Mouse (Mus musculus): Measurements from ENCODE around the gene Usp35. TPM values are rescaled to one million over a fixed set of nuclear protein-coding genes. Genes with fewer than 3 reads are reported as not detected.

Gene Usp35
- polyA plus RNA-seq, 1 experiment: 6.4 TPM

DNA sequence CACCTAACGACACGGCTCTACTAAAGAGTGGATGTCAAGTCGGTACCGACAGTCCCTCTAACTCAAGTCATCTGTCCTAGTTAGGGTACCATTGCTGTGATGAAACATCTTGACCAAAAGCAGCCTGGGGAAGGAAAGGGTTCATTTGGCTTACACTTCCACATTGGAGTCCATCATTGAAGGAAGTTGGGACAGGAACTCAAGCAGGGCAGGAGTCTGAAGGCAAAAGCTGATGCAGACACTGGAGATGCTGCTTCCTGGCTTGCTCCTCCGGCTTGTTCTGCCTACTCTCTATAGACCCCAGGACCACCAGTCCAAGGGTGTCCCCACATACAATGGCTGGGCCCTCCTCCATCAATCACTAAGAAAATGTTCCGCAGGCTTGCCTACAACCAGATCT, 16.2 kb downstream of the Usp35 start:
- H3K27ac ChIP-seq (ENCODE audit: control insufficient read depth, insufficient read depth, low read depth, low read length, poor library complexity): no peak overlapping the region
- no peaks in the 10 kb centered on the region; the same call in 1 of the 2 replicates for H3K4me1 ChIP-seq (ENCODE audit: control insufficient read depth, insufficient read depth, low read length)
- TF ChIP-seq POLR2A (IDR thresholded peaks at IDR 0.05; ENCODE audit: borderline replicate concordance, control insufficient read depth, low read depth, low read length): no peak
- TF ChIP-seq CTCF (IDR thresholded peaks at IDR 0.05; ENCODE audit: control insufficient read depth, insufficient read depth, low read length): no peak
- H3K4me3 ChIP-seq (replicated peaks; ENCODE audit: control insufficient read depth, low read depth, low read length): no peak overlapping the region
- WGBS: 79% methylated on average over 6 of the region's 6 CpGs

DNA sequence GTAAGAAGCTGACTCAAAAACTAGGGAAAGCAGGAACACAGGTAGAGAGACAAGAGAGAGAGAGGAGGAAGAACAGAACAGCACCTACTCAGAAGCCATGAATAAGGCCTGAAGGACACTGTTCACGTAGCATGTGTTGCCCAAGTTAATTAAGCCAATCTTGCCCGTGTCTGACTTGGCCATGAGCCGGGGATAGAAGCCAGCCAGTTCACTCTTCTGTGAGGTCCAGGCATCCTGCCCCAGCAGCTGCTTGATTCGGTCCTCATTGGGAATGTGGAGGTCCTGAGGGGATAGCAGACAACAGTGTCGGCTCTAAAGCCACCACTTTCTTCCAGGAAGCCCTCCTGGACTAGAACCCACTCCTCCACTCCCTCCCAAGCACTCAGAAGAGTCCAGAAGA, 17.2 kb downstream of the Usp35 start:
- Histone ChIP-seq H3K27ac (ENCODE audit: control insufficient read depth, insufficient read depth, low read depth, low read length, poor library complexity) (no peak overlapping the region), H3K4me3 (replicated peaks; ENCODE audit: control insufficient read depth, low read depth, low read length) (no peak overlapping the region), H3K4me1 (ENCODE audit: control insufficient read depth, insufficient read depth, low read length) (no peaks in the 10 kb centered on the region)
- no peak for TF ChIP-seq CTCF (IDR thresholded peaks at IDR 0.05; ENCODE audit: control insufficient read depth, insufficient read depth, low read length)
- no peak for TF ChIP-seq POLR2A (IDR thresholded peaks at IDR 0.05; ENCODE audit: borderline replicate concordance, control insufficient read depth, low read depth, low read length)
- whole genome bisulfite sequencing: 78% methylated on average over 5 of the region's 5 CpGs

DNA sequence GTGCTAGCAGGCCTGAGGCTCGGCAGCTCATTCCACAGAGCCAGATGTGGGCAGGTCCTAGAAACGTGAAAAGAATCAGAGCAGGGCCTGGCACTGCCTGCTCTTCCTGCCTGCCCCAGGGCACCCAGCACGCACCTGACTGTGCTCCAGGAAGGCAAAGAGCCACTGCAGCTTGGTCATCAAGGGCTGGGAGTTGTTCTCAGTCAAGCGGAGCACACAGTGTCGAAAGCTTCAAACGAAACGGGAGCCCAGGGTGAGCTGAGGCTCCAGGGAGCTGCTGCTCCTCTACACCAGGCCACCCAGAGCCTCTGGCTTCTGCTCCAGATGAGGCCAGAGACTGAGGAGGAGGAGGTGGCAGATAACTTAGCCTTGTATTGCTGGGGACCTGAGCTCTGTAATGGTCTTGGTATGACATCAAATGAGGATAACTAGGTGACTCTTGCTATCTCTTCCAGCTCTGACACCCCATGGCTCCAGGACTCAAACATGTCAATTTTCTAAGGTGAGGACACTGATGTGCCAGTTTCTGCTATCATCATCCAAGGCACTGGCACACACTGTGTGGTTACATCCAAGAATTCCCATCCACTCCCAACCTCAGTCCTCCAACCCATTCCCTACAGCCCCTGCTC, 18.3 kb downstream of the Usp35 start:
- TF ChIP-seq CTCF (IDR thresholded peaks at IDR 0.05; ENCODE audit: control insufficient read depth, insufficient read depth, low read length) (no peak), POLR2A (IDR thresholded peaks at IDR 0.05; ENCODE audit: borderline replicate concordance, control insufficient read depth, low read depth, low read length) (no peak)
- Histone ChIP-seq H3K4me3 (replicated peaks; ENCODE audit: control insufficient read depth, low read depth, low read length) (no peak overlapping the region), H3K4me1 (ENCODE audit: control insufficient read depth, insufficient read depth, low read length) (no peaks in the 10 kb centered on the region), H3K27ac (ENCODE audit: control insufficient read depth, insufficient read depth, low read depth, low read length, poor library complexity) (no peak overlapping the region)
- 64% methylated on average over 7 of the region's 7 CpGs for WGBS

DNA sequence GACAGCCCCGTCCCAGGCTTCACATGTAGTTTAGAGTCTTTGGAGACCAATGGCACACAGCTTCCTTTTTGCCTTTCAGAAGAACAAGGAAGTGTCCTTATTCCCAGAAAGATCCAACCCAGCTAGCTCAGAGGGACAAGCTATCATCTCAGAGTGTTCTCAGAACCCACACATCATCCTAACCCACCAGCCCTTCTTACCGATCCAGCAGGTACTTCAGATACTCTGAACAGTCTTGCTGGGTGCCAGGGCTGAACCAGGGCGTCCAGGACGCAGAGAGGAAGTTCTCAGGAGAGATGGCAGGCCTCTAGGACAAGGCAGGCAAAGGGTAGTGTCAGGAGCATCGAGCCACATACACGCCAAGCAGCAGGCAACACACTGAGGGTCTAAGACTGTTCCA, 19.0 kb downstream of the Usp35 start:
- Histone ChIP-seq H3K27ac (ENCODE audit: control insufficient read depth, insufficient read depth, low read depth, low read length, poor library complexity) (no peak overlapping the region), H3K4me1 (ENCODE audit: control insufficient read depth, insufficient read depth, low read length) (no peaks in the 10 kb centered on the region), H3K4me3 (replicated peaks; ENCODE audit: control insufficient read depth, low read depth, low read length) (no peak overlapping the region)
- WGBS: 67% methylated on average over 6 of the region's 6 CpGs
- TF ChIP-seq CTCF (IDR thresholded peaks at IDR 0.05; ENCODE audit: control insufficient read depth, insufficient read depth, low read length) (no peak), POLR2A (IDR thresholded peaks at IDR 0.05; ENCODE audit: borderline replicate concordance, control insufficient read depth, low read depth, low read length) (no peak)

DNA sequence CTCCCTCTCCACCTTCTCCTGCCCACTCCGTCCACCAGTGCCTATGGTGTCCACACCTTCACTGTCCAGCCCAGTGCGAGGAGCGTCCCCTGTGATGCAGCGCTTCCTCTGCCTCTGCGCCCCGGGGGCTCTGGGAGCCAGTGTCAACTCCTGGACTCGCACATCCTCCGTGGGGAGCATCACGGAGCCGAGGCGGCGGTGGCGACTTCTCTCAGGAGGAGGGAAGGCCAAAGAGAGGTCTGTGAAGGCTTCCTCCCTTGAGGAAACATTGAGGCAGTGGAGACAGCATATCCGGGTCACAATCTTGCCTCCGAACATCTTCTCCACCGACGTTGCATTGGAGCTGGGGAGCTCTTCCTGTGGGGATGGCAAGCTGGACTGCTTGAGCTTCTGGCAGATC, 19.6 kb downstream of the Usp35 start:
- no peak overlapping the region for H3K4me3 ChIP-seq (replicated peaks; ENCODE audit: control insufficient read depth, low read depth, low read length)
- H3K4me1 ChIP-seq (ENCODE audit: control insufficient read depth, insufficient read depth, low read length): no peaks in the 10 kb centered on the region
- 89% methylated on average over 17 of the region's 17 CpGs for WGBS
- no peak overlapping the region for H3K27ac ChIP-seq (ENCODE audit: control insufficient read depth, insufficient read depth, low read depth, low read length, poor library complexity)
- TF ChIP-seq CTCF (IDR thresholded peaks at IDR 0.05; ENCODE audit: control insufficient read depth, insufficient read depth, low read length) (no peak), POLR2A (IDR thresholded peaks at IDR 0.05; ENCODE audit: borderline replicate concordance, control insufficient read depth, low read depth, low read length) (no peak)

DNA sequence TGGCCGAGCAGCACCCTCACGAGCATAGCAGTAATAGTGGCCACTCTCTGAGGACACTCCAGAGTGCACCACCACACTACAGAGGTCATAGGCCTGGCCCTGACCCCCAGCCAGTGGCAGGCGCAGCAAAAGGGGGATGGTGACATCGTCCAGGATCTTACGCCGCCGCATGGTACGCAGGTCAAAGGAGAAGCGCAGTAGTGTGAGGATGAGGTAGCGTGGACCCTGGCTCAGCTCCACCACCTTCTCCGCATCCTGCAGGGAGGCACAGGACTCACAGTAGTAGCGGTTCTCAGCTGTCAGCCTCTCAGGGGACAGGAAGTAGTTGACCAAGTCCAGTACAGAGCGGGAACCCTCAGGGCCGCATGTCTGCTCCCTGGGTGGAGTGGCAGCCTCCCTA, 20.2 kb downstream of the Usp35 start:
- Histone ChIP-seq H3K4me1 (ENCODE audit: control insufficient read depth, insufficient read depth, low read length) (no peaks in the 10 kb centered on the region), H3K4me3 (replicated peaks; ENCODE audit: control insufficient read depth, low read depth, low read length) (no peak overlapping the region), H3K27ac (ENCODE audit: control insufficient read depth, insufficient read depth, low read depth, low read length, poor library complexity) (no peak overlapping the region)
- no peak for TF ChIP-seq CTCF (IDR thresholded peaks at IDR 0.05; ENCODE audit: control insufficient read depth, insufficient read depth, low read length)
- no peak for TF ChIP-seq POLR2A (IDR thresholded peaks at IDR 0.05; ENCODE audit: borderline replicate concordance, control insufficient read depth, low read depth, low read length)
- 84% methylated on average over 14 of the region's 14 CpGs for WGBS

DNA sequence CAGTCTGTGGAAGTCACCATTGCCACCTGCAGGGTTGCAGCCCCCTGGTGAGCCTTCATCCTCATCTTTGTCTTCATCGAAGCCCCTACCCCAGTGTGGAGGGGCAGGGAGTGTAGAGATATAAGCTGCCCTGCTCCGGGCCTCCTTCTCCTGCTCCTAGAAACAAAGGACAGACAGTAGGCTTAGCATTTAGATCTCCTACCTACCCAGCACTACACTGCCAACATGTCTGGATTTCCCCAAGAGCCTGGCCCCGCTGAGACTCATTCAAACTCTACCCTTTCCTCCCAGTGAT, 21.5 kb downstream of the Usp35 start:
- H3K4me3 ChIP-seq (replicated peaks; ENCODE audit: control insufficient read depth, low read depth, low read length): no peak overlapping the region
- 92% methylated on average over 3 of the region's 3 CpGs for WGBS
- H3K27ac ChIP-seq (ENCODE audit: control insufficient read depth, insufficient read depth, low read depth, low read length, poor library complexity): no peak overlapping the region
- TF ChIP-seq CTCF (IDR thresholded peaks at IDR 0.05; ENCODE audit: control insufficient read depth, insufficient read depth, low read length): no peak
- no peak for TF ChIP-seq POLR2A (IDR thresholded peaks at IDR 0.05; ENCODE audit: borderline replicate concordance, control insufficient read depth, low read depth, low read length)
- no peaks in the 10 kb centered on the region for H3K4me1 ChIP-seq (ENCODE audit: control insufficient read depth, insufficient read depth, low read length)

DNA sequence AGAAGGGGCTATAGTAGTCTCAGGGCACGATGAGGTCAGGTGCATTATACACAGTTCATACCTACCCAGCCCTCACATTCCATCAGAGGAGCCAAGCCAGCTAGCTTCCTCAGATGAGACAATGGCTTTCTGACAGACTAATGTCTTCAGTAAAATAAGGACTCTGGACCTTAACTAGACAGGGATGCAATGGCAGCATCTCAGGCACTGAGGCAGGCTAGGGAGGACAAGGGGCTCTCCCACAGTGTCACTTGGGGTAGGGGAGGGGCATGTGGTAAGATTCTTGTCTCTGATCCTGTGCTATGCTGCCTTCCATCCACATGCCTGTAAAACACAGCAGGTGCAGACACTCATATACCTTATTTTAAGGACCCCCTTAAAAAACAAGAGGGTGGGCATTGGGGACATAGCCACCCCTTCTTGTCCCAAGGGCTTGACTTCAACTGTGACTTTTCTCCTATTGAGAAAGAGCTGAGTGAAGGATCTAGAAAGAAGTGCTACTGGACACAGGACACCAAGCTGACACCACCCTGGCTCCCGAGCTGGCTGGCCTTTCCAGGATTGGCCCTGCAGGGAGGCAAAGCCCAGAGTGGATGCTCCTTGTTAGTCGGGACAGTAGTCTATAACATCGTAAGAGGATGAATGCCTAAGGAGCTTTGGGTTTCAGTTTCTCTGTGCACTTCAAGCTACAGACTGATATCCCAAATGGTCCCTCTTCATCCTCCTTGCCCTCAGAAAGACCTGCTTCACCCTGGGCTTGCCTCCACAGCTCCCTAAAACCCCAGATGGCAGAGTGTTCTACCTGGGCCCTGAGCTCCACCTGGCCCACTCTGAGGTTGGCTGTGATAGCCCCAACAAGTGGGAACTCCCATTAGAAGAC, 22.1 kb downstream of the Usp35 start:
- Histone ChIP-seq H3K27ac (ENCODE audit: control insufficient read depth, insufficient read depth, low read depth, low read length, poor library complexity) (no peak overlapping the region), H3K4me3 (replicated peaks; ENCODE audit: control insufficient read depth, low read depth, low read length) (no peak overlapping the region), H3K4me1 (ENCODE audit: control insufficient read depth, insufficient read depth, low read length) (no peaks in the 10 kb centered on the region)
- no peak for TF ChIP-seq CTCF (IDR thresholded peaks at IDR 0.05; ENCODE audit: control insufficient read depth, insufficient read depth, low read length)
- TF ChIP-seq POLR2A (IDR thresholded peaks at IDR 0.05; ENCODE audit: borderline replicate concordance, control insufficient read depth, low read depth, low read length): no peak
- WGBS: 81% methylated on average over 4 of the region's 4 CpGs
